Mouse (Mus musculus): Measurements from ENCODE around the gene 1700018B08Rik. TPM values are rescaled to one million over a fixed set of nuclear protein-coding genes. Genes with fewer than 3 reads are reported as not detected.

The 1700018B08Rik gene
- polyA plus RNA-seq, 1 experiment from 2014 or later, result not detected

DNA sequence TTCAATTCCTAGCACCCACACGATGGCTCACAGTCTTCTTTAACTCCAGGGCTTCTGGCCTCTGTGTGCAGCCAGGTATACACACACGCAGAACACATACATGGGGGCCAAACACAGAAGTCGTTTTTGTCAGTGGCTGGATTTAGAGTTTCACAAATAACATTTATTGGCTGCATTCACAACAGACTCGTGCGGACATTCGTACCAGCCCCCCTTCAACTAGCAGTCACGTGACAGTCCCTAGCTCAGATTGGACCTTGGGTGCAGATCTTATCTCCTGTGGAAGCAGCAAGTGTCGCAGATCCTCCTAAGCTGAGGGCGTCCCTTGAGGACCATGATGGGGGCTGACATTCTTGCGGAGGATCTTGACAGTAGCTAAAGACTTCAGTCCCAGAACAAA, 13.5 kb downstream of the 1700018B08Rik start:
- Histone ChIP-seq H3K9ac (replicated peaks; ENCODE audit: low read depth, low read length) (no peak overlapping the region), H3K27me3 (ENCODE audit: control insufficient read depth, insufficient read depth, low read length) (no peaks in the 10 kb centered on the region), H3K4me1 (ENCODE audit: control insufficient read depth, insufficient read depth, low read length) (no peaks in the 10 kb centered on the region), H3K9me3 (ENCODE audit: control insufficient read depth, low read length) (no peaks in the 10 kb centered on the region), H3K27ac (ENCODE audit: low read depth, low read length) (no peak overlapping the region), H3K4me3 (ENCODE audit: low read depth, low read length) (no peak overlapping the region), H3K4me2 (ENCODE audit: low read depth, low read length) (no peak overlapping the region), H3K36me3 (ENCODE audit: control insufficient read depth, insufficient read depth, low read length) (no peaks in the 10 kb centered on the region)
- no peak for ATAC-seq (ENCODE audit: low read depth)
- 85% methylated on average over 10 of the region's 10 CpGs for WGBS

DNA sequence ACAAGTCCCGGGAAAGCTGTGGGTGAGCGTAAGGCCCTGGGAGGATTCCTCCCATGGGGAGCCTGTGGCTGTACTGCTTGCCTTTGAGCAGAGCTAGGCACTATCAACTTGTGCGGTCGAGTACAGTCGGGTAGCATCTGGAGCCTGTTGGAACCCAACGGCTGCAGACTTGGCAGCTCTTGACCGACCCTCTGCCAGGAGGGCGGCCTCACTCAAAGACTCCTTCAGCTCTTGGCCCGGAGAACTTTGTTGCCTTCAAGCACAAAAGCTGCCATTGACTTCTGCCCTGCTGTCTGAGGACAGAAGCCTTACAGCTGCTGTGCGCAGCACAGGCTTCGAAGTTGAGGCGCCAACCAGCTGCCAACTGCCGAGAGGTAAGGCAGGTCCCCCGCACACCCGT, 15.3 kb downstream of the 1700018B08Rik start:
- Histone ChIP-seq H3K9ac (replicated peaks; ENCODE audit: low read depth, low read length) (no peak overlapping the region), H3K4me3 (ENCODE audit: low read depth, low read length) (no peak overlapping the region), H3K4me2 (ENCODE audit: low read depth, low read length) (no peak overlapping the region), H3K27me3 (ENCODE audit: control insufficient read depth, insufficient read depth, low read length) (no peaks in the 10 kb centered on the region), H3K9me3 (ENCODE audit: control insufficient read depth, low read length) (no peaks in the 10 kb centered on the region), H3K27ac (ENCODE audit: low read depth, low read length) (no peak overlapping the region), H3K4me1 (ENCODE audit: control insufficient read depth, insufficient read depth, low read length) (no peaks in the 10 kb centered on the region), H3K36me3 (ENCODE audit: control insufficient read depth, insufficient read depth, low read length) (no peaks in the 10 kb centered on the region)
- 82% methylated on average over 15 of the region's 15 CpGs for WGBS
- ATAC-seq (ENCODE audit: low read depth), result no peak

DNA sequence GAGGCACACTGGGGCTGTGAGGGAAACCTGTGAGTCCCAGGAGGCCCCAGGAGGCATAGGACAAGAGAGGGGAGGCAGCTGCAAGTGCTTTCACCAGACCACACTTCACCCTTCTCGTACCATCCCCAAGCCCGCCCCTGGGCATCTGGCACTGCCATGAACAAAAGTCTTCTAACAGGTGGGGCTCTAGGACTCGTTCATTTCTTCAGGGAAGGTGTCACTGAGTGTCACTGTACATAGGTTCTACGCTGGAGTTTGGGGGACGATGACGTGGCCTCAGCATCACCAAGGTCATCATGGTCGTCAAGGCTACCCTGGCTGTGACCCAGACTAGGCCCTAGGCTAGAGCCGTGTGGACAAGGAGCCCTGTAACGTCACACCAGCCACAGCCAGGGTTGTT, 16.4 kb downstream of the 1700018B08Rik start:
- ATAC-seq (ENCODE audit: low read depth), result no peak
- no peak overlapping the region for H3K4me3 ChIP-seq (ENCODE audit: low read depth, low read length)
- H3K9me3 ChIP-seq (ENCODE audit: control insufficient read depth, low read length), result no peaks in the 10 kb centered on the region
- WGBS, result 89% methylated on average over 9 of the region's 9 CpGs
- no peak overlapping the region for H3K9ac ChIP-seq (replicated peaks; ENCODE audit: low read depth, low read length)
- H3K4me1 ChIP-seq (ENCODE audit: control insufficient read depth, insufficient read depth, low read length), result no peaks in the 10 kb centered on the region
- H3K4me2 ChIP-seq (ENCODE audit: low read depth, low read length), result no peak overlapping the region
- no peaks in the 10 kb centered on the region for H3K36me3 ChIP-seq (ENCODE audit: control insufficient read depth, insufficient read depth, low read length)
- H3K27ac ChIP-seq (ENCODE audit: low read depth, low read length), result no peak overlapping the region
- no peaks in the 10 kb centered on the region for H3K27me3 ChIP-seq (ENCODE audit: control insufficient read depth, insufficient read depth, low read length)

DNA sequence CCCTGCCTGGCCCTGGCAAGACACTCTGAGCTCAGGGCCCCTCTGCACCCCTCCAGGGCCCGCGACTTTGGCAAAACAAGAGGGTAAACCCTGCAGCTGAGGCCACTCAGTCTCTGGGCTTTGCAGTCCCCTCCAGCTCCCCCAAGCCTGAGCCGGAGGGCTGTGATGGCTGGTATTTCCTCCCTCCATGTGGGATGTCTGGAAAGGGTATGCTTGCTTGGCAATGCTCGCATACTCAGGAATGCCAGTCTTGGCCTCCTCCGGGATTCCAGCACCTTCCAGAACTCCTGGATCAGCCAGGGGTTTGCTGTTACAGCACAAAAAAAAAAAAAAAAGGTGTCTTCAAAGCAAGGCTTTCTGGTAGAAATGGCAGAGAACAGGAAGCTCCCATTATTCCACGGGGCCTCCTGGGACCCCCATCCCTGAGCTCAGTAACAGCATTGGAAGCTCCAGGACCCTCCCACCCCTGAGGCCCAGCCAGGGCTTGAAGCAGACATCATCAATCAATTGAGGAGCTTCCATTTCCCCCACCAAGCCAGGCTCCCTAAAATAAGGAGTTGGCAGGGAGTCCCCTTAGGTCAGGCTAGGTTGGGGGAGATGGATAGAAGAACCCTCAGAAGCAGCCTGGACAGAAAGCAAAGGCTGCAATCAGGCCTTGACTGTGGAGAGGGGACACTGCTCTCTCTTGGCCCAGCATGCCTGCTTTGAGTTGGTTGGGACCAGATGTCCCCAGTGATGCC, 17.1 kb downstream of the 1700018B08Rik start:
- H3K9ac ChIP-seq (replicated peaks; ENCODE audit: low read depth, low read length), result no peak overlapping the region
- H3K9me3 ChIP-seq (ENCODE audit: control insufficient read depth, low read length), result no peaks in the 10 kb centered on the region
- ATAC-seq (ENCODE audit: low read depth), result no peak

DNA sequence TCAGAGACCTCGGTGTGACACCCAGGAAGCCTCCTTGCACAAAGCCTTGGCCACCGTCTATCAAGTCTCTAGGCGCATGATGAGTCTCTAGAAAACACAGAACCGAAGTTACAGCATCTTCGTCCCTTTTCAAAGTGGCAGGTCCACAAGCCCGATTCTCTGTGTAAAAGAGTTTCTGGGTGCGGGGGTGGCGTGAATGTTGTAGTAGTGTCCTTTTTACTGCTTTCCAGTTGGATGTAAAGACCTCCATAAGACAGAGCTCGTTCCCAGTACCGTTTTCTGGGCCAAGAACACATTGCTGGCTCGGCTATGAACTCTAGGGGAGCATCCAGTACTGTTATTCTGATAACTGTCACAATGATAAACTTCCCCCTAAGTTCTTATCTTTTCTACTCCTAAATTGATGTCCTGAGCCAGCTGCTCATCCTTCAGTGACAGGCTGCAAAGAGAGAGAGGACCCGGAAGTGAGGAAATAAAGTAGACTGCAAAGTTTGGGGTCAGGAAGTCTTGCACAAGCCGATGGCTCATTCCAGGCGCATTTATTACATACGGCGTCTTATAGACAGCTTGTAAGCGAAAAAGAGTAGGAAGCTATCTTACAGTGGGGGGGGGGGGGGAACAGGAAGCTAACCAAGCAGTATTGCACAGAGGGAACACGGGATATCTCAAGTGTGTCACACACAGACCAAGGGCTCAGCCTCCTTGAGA, 18.9 kb downstream of the 1700018B08Rik start:
- no peak overlapping the region for H3K9ac ChIP-seq (replicated peaks; ENCODE audit: low read depth, low read length)
- H3K4me1 ChIP-seq (ENCODE audit: control insufficient read depth, insufficient read depth, low read length), result no peaks in the 10 kb centered on the region
- H3K27me3 ChIP-seq (ENCODE audit: control insufficient read depth, insufficient read depth, low read length), result no peaks in the 10 kb centered on the region
- WGBS, result 83% methylated on average over 18 of the region's 18 CpGs
- H3K9me3 ChIP-seq (ENCODE audit: control insufficient read depth, low read length), result no peaks in the 10 kb centered on the region
- H3K36me3 ChIP-seq (ENCODE audit: control insufficient read depth, insufficient read depth, low read length), result no peaks in the 10 kb centered on the region
- no peak overlapping the region for H3K4me2 ChIP-seq (ENCODE audit: low read depth, low read length)
- no peak for ATAC-seq (ENCODE audit: low read depth)
- no peak overlapping the region for H3K27ac ChIP-seq (ENCODE audit: low read depth, low read length)
- H3K4me3 ChIP-seq (ENCODE audit: low read depth, low read length), result no peak overlapping the region

More for the DNA sequence above, 17.1 kb downstream of the 1700018B08Rik start:
- Histone ChIP-seq H3K4me2 (ENCODE audit: low read depth, low read length) (no peak overlapping the region), H3K27ac (ENCODE audit: low read depth, low read length) (no peak overlapping the region), H3K27me3 (ENCODE audit: control insufficient read depth, insufficient read depth, low read length) (no peaks in the 10 kb centered on the region), H3K4me1 (ENCODE audit: control insufficient read depth, insufficient read depth, low read length) (no peaks in the 10 kb centered on the region), H3K36me3 (ENCODE audit: control insufficient read depth, insufficient read depth, low read length) (no peaks in the 10 kb centered on the region), H3K4me3 (ENCODE audit: low read depth, low read length) (no peak overlapping the region)
- WGBS, result 66% methylated on average over 6 of the region's 6 CpGs

DNA sequence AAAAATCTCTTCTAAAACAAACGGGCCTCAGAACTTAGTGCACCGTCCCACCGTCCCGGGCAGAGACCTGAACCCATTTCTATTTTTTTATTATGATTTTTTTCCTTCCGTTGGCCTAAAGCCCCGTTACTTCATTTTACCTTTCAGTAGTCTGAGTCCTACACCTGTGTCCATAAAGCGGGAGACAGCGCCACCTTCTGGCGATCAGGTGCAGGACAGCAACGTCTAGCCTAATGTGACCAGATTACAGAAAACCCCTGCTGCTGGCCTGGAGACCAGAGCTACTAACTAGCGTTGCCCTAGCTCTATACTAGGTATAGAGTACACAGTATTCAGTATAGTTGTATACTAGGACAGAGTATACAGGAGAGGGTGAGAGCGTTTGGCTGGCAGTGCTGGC, 30.7 kb downstream of the 1700018B08Rik start:
- 8% methylated on average over 12 of the region's 12 CpGs for WGBS
- Histone ChIP-seq H3K27ac (ENCODE audit: low read depth, low read length) (no peak overlapping the region), H3K27me3 (ENCODE audit: control insufficient read depth, insufficient read depth, low read length) (0 out of 2 replicates have a peak, but pooled peaks cover 3% of the 10 kb centered on the region), H3K9ac (replicated peaks; ENCODE audit: low read depth, low read length) (no peak overlapping the region), H3K9me3 (ENCODE audit: control insufficient read depth, low read length) (no peaks in the 10 kb centered on the region), H3K4me3 (ENCODE audit: low read depth, low read length) (no peak overlapping the region), H3K4me1 (ENCODE audit: control insufficient read depth, insufficient read depth, low read length) (no peaks in the 10 kb centered on the region), H3K36me3 (ENCODE audit: control insufficient read depth, insufficient read depth, low read length) (no peaks in the 10 kb centered on the region), H3K4me2 (ENCODE audit: low read depth, low read length) (no peak overlapping the region)
- ATAC-seq (ENCODE audit: low read depth), result peak; percentile 73; the same call in 1 of the 2 replicates

DNA sequence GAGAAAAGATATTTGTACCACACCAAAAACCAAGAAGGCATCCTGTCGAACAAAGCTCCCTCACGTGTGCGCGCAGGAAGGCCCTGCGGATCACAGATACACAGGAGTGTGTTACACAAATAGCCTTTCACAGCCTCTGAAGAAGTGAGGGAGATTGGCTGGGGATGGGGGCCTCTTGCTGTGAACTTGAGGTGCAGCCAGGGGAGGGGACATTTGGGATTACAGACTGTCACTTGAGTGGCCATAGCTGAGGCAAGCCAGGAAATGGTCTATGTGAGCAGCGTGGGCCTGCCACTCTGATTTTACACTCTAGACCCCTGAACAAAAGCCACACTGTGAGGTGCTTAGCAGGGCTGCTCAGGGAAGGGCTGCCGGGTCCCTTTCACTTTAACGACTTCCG, 32.4 kb downstream of the 1700018B08Rik start:
- Histone ChIP-seq H3K4me1 (ENCODE audit: control insufficient read depth, insufficient read depth, low read length) (no peaks in the 10 kb centered on the region), H3K9me3 (ENCODE audit: control insufficient read depth, low read length) (no peaks in the 10 kb centered on the region), H3K9ac (replicated peaks; ENCODE audit: low read depth, low read length) (no peak overlapping the region), H3K36me3 (ENCODE audit: control insufficient read depth, insufficient read depth, low read length) (no peaks in the 10 kb centered on the region), H3K4me2 (ENCODE audit: low read depth, low read length) (no peak overlapping the region), H3K27ac (ENCODE audit: low read depth, low read length) (no peak overlapping the region), H3K27me3 (ENCODE audit: control insufficient read depth, insufficient read depth, low read length) (0 out of 2 replicates have a peak, but pooled peaks cover 3% of the 10 kb centered on the region), H3K4me3 (ENCODE audit: low read depth, low read length) (no peak overlapping the region)
- ATAC-seq (ENCODE audit: low read depth), result no peak
- WGBS, result 57% methylated on average over 9 of the region's 9 CpGs

DNA sequence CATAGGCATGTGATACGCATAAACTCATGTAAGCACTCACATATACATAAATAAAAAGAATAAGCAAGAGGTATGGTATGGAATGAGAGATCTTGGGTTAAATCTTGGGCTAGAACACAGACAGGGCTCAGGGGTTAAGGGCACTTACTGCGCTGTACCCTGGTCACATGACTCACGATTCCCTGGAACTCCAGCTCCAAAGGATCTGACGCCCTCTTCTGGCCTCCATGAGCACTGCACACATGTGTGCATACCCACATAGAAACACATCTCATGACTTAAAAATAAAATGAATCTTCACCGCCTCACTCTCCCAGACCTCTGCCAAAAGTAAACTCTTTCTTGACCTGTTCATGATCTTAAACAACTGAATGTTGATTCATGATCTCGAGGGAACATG, 46.5 kb downstream of the 1700018B08Rik start:
- WGBS, result 87% methylated on average over 6 of the region's 6 CpGs
- Histone ChIP-seq H3K27ac (ENCODE audit: low read depth, low read length) (no peak overlapping the region), H3K36me3 (ENCODE audit: control insufficient read depth, insufficient read depth, low read length) (no peaks in the 10 kb centered on the region), H3K9ac (replicated peaks; ENCODE audit: low read depth, low read length) (no peak overlapping the region), H3K4me2 (ENCODE audit: low read depth, low read length) (no peak overlapping the region), H3K9me3 (ENCODE audit: control insufficient read depth, low read length) (no peaks in the 10 kb centered on the region), H3K4me1 (ENCODE audit: control insufficient read depth, insufficient read depth, low read length) (no peaks in the 10 kb centered on the region), H3K4me3 (ENCODE audit: low read depth, low read length) (no peak overlapping the region), H3K27me3 (ENCODE audit: control insufficient read depth, insufficient read depth, low read length) (no peaks in the 10 kb centered on the region)
- no peak for ATAC-seq (ENCODE audit: low read depth)

DNA sequence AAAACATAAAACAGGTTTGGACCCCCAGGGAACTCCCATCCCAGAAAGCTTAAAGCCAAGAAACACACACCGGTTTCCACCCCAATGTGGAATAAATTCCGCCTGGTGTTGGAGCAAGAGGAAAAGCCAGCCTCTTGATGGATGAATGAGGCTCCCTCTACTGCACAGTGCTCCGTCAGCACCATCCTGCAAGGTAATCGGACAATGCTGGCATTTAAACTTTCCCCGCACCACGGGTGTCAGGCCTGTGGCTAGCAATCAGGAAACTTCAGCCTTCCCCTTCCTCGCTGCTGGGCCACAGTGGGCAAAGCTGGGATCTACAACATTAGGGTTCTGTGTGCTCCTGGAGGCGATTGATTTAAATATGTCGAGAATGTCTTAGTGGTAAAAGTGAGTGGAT, 52.5 kb downstream of the 1700018B08Rik start:
- no peak for ATAC-seq (ENCODE audit: low read depth)
- Histone ChIP-seq H3K27ac (ENCODE audit: low read depth, low read length) (no peak overlapping the region), H3K36me3 (ENCODE audit: control insufficient read depth, insufficient read depth, low read length) (no peaks in the 10 kb centered on the region), H3K27me3 (ENCODE audit: control insufficient read depth, insufficient read depth, low read length) (no peaks in the 10 kb centered on the region), H3K9me3 (ENCODE audit: control insufficient read depth, low read length) (no peaks in the 10 kb centered on the region), H3K4me3 (ENCODE audit: low read depth, low read length) (no peak overlapping the region), H3K4me2 (ENCODE audit: low read depth, low read length) (no peak overlapping the region), H3K9ac (replicated peaks; ENCODE audit: low read depth, low read length) (no peak overlapping the region), H3K4me1 (ENCODE audit: control insufficient read depth, insufficient read depth, low read length) (no peaks in the 10 kb centered on the region)
- WGBS, result 55% methylated on average over 9 of the region's 9 CpGs
